Mouse (Mus musculus) layer of hippocampus, postnatal 10 days (tissue): ENCODE results near the gene Pcbp4. TPM values are rescaled to one million over a fixed set of nuclear protein-coding genes. Genes with fewer than 3 reads are reported as not detected.
"Not testable (repeated sequence)": the region's sequence is repeated elsewhere in the genome, so short reads cannot be mapped to it uniquely, and the experiment has no call there.

Experiments used
- DNase-seq, 2 experiments: peaks; one replicate each; pipeline ENCODE4 v3.0.0; 2021; ENCODE audit warnings: low spot score in 2 of 2
- total RNA-seq, 2 experiments: library from RNA; stranded (reverse); gene quantifications; 2 replicates each; pipeline ENCODE4 v1.2.3; 2021

Pcbp4 gene
- total RNA-seq, 2 experiments from 2014 or later: 226 to 234 TPM

DNA sequence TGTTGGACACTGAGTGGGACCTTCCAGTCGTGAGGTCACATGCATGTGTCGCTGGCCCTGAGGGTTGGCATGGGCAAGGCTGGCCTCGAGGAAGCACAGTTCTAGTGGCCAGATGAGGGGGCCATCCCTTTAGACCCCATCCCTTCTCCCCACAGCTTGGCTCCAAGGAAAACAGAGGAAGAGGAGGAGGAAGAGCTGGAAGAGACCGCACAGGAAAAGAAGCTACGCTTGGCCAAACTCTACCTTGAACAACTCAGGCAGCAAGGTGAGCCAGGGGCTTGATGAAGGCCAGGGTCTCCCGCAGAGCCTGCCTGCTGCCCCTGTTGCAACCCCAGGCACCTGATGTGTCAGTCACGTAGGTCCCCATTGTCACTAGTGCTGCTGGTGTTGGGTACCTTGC, 27.4 kb downstream of the Pcbp4 start:
- DNase-seq: no peak

- DNase-seq: peak in 1 of 2 experiments; percentile 2
These were observed 28.0 kb downstream of the Pcbp4 start for GRCm38 (mm10) chr9:106481075-106481474.

DNA sequence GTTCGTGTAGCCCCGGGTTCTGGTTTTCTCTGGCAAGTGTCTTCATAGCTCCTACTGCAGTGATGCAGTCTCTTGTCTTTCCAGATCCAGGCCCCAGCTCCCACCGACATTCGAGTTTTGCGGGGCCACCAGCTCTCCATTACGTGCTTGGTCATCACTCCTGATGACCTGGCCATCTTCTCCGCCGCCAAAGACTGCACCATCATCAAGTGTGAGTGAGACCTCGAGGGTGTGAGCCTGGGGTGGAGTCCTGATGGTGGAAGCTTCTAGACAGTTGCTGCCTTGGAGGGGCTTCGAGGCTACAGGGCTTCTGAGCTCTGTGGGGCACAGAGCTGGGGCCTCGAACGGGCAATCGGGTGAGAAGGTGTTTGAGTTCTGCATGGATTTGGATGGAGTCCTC, 28.6 kb downstream of the Pcbp4 start:
- no peak for DNase-seq

- DNase-seq: no peak
These were observed 29.6 kb downstream of the Pcbp4 start for GRCm38 (mm10) chr9:106482578-106483115.

GRCm38 (mm10) chr9:106483136-106483535, 30.0 kb downstream of the Pcbp4 start:
- no peak for DNase-seq

GRCm38 (mm10) chr9:106483606-106484005, 30.5 kb downstream of the Pcbp4 start:
- DNase-seq: no peak

DNA sequence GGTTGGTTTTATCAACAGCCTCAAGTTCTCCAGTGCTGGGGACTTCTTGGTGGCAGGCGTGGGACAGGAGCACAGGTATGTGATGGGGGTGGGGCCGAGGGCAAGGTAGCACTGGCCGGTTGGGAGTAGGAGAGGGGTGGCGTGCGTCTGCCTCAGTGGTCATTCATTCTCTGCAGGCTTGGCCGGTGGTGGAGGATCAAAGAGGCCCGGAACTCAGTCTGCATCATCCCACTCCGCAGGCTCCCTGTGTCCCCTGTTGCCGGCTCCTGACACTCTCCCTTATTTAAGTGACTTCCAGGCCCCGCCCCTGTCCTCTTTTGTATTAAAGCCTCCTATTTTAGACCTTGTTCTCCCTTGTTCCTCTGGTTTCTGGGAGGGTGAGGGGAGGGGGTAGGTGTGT, 32.0 kb downstream of the Pcbp4 start:
- no peak for DNase-seq

DNA sequence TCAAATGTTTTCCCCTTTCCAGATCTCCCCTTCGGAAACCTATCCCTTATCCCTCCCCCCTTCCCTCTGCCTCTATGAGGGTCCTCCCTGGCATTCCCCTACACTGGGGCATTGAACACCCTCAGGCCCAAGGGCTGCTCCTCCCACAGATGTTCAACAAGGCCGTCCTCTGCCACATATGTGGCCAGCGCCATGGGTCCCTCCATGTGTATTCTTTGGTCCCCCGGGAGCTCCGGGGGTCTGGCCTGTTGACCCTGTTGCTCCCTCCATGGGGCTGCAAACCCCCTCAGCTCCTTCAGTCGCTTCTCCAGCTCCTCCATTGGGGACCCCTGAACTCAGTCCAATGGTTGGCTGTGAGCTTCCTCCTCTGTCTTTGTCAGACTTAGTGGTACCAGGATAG, 34.5 kb downstream of the Pcbp4 start:
- not testable (repeated sequence) for DNase-seq

DNA sequence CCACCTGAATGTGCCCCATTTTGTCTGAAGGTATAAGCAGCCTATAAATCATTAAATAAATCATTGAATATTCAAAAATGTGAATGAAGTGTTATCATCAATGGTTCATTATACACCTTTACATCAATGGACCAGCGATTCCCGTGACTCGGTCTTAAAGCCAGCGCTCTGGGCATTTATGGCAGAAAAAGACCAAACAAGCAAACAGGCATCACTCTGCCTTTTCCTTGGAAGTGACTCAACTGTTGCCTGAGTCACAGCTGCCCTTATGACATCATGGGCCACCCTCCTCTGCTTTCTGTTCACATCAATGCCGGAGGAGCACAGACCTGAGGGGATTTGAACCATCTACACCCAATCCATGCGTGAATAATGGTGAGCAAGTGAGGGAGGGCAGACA, 46.6 kb downstream of the Pcbp4 start, which contains the start of gene Iqcf1:
Iqcf1 (plus strand) TSS at position 301 of the 400 bp plus-strand sequence.
- no peak for DNase-seq

GRCm38 (mm10) chr9:106501846-106502245, 48.8 kb downstream of the Pcbp4 start:
- DNase-seq: no peak

DNA sequence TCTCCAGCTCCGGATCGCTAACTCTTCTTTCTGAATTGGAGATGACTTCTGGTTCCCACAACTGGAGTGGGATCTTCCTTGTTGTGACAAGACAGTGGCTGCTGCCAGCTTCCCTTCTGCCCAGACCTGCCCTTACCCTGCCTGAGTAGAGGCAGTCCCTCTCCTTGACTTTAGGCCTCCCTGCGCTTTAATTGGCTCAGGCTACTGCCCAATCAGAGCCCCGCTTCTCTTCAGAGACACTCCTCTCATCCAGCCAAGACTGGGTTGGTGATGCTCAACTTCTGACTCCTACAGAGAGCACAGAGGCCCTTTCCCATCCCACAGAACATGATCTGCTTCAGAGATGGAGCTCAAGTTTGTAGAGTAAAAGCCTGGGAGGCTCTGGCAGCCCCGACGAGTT, 51.2 kb downstream of the Pcbp4 start:
- no peak for DNase-seq

DNA sequence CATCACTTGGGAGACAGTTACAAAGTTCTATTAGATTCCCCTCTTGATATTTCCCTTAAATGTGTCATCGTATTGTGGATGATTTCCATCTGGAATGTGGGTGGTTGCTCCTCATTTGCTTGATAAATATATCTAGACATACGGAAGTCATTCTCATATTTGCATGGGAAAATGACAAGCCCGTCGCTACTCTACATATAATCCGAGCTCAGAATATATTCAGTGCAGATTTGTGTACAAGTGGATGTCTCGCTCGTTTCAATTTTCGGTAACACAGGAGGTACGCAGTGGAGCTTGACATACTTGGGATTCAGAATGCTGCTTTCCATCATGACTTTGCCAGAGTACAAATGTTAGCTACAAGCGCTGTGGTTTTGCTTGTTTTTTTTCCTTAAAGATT, 56.3 kb downstream of the Pcbp4 start:
- DNase-seq: no peak

- DNase-seq: peak in 1 of 2 experiments; percentile 11
These were observed 59.8 kb downstream of the Pcbp4 start for GRCm38 (mm10) chr9:106512729-106513450.

DNA sequence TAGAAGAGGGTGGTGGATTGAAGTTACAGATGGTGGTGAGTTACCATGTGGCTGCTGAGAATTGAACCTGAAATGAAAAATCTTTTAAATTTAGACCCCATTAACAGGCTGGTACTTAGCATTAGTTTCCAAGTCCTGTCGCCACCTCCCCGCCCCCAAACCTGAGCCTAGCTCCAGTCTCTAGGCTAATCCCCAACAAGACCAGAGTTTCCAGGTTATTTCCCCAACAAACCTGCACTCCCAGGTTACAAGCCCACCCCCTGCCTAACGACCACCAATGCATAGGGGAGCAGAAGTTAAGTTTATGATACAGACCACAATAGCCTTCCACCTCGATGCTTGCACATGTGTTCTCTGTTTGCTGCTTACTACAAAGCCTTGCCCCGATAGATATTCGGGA, 60.5 kb downstream of the Pcbp4 start:
- no peak for DNase-seq

Other genes with a start within 250 kb of the Pcbp4 start
- gene Tlr9, start 230.7 kb upstream of the Pcbp4 start, total RNA-seq: 1 to 10 TPM; 1.2 to 1.4 TPM
- 100 to 1,000 TPM; 139 TPM for gene Alas1, start 204.6 kb upstream of the Pcbp4 start, total RNA-seq
- gene Poc1a, start 172.2 kb upstream of the Pcbp4 start, total RNA-seq: 10 to 100 TPM; 12.2 to 12.6 TPM
- gene Dusp7, start 84.7 kb upstream of the Pcbp4 start, total RNA-seq: 10 to 100 TPM; 58.7 to 64.2 TPM
- gene Rpl29, start 23.8 kb upstream of the Pcbp4 start, total RNA-seq: 100 to 1,000 TPM; 421 to 423 TPM
- 10 to 100 TPM; 11.0 to 13.2 TPM for gene Acy1, start 15.0 kb upstream of the Pcbp4 start, total RNA-seq
- 10 to 100 TPM in 1 of 2 experiments, 1 to 10 TPM in 1; 9.9 to 10.6 TPM for gene Abhd14b, start 5.8 kb upstream of the Pcbp4 start, total RNA-seq
- gene Abhd14a, start 5.6 kb upstream of the Pcbp4 start, total RNA-seq: 10 to 100 TPM; 51.1 to 53.2 TPM
- 1 to 10 TPM; 1.8 to 2.0 TPM for gene Gpr62, start 12.6 kb downstream of the Pcbp4 start, total RNA-seq
- gene Rrp9, start 22.7 kb downstream of the Pcbp4 start, total RNA-seq: 10 to 100 TPM; 38.5 to 45.2 TPM
- 1 to 10 TPM; 2.4 to 2.8 TPM for gene Parp3, start 23.7 kb downstream of the Pcbp4 start, total RNA-seq
- not detected for gene Iqcf1, start 46.7 kb downstream of the Pcbp4 start, total RNA-seq
- 1 to 10 TPM in 1 of 2 experiments, not detected in 1; 1.5 TPM for gene Iqcf5, start 61.3 kb downstream of the Pcbp4 start, total RNA-seq
- not detected for gene Iqcf3, start 108.3 kb downstream of the Pcbp4 start, total RNA-seq
- gene Iqcf4, start 117.7 kb downstream of the Pcbp4 start, total RNA-seq: not detected
- gene Iqcf6, start 173.3 kb downstream of the Pcbp4 start, total RNA-seq: not detected
- 10 to 100 TPM; 37.1 to 38.3 TPM for gene Grm2, start 202.8 kb downstream of the Pcbp4 start, total RNA-seq
- 10 to 100 TPM; 85.3 to 91.6 TPM for gene Tex264, start 232.6 kb downstream of the Pcbp4 start, total RNA-seq